Mouse (Mus musculus) neural tube, embryonic 14.5 days (tissue): ENCODE measurements at regions not wholly inside any gene's neighbourhood (a gene's known extent, or its start where the extent isn't known, plus 50 kb on each side); places are given as distances from the start of the nearest gene placed in this dataset.

Source experiments
- ATAC-seq: fragments of 200-750 bp; cut with Nextera tagmentation; 2 replicates; pipeline ENCODE4 v1.8.0; 2017; ENCODE audit warnings: low read depth, mild to moderate bottlenecking, moderate TSS enrichment, moderate library complexity
- H3K27ac ChIP-seq: fragments of 300-500 bp; sonication (generic); 2 replicates; pipeline ENCODE4 v1.5.1; 2014; ENCODE audit warnings: low read depth, mild to moderate bottlenecking, control low read depth, low read length, moderate library complexity, mixed read lengths
- H3K27me3 ChIP-seq: fragments of 300-500 bp; sonication (generic); 2 replicates; pipeline ENCODE4 v1.6.1; 2014; ENCODE audit warnings: low read length; ENCODE audit not compliant: control insufficient read depth, insufficient read depth
- H3K36me3 ChIP-seq: fragments of 300-500 bp; sonication (generic); 2 replicates; pipeline ENCODE4 v1.6.1; 2014; ENCODE audit warnings: low read length, mixed read lengths; ENCODE audit not compliant: control insufficient read depth, insufficient read depth
- H3K4me1 ChIP-seq: fragments of 300-500 bp; sonication (generic); 2 replicates; pipeline ENCODE4 v1.6.1; 2014; ENCODE audit warnings: low read length; ENCODE audit not compliant: control insufficient read depth, insufficient read depth
- H3K4me2 ChIP-seq: fragments of 300-500 bp; sonication (generic); 2 replicates; pipeline ENCODE4 v1.6.1; 2014; ENCODE audit warnings: mild to moderate bottlenecking, low read depth, low read length, control low read depth
- H3K4me3 ChIP-seq: fragments of 300-500 bp; sonication (generic); 2 replicates; pipeline ENCODE4 v1.5.1; 2014; ENCODE audit warnings: low read depth, low read length, control low read depth, mixed read lengths
- H3K9ac ChIP-seq: fragments of 300-500 bp; sonication (generic); replicated peaks from 2 replicates; pipeline ENCODE4 v1.6.1; 2014; ENCODE audit warnings: low read depth, mild to moderate bottlenecking, control low read depth, low read length, mixed read lengths
- H3K9me3 ChIP-seq: fragments of 300-500 bp; sonication (generic); 2 replicates; pipeline ENCODE4 v1.6.1; 2016; ENCODE audit warnings: low read length; ENCODE audit not compliant: control insufficient read depth
- WGBS: fragments of 180-500 bp; shearing (Covaris S2); extraction: QIAGEN DNeasy Blood & Tissue Kit; methylation state at CpG from one replicate; pipeline ENCODE4 v1.1.7; 2014; 5-methylcytosine and 5-hydroxymethylcytosine counted together

DNA sequence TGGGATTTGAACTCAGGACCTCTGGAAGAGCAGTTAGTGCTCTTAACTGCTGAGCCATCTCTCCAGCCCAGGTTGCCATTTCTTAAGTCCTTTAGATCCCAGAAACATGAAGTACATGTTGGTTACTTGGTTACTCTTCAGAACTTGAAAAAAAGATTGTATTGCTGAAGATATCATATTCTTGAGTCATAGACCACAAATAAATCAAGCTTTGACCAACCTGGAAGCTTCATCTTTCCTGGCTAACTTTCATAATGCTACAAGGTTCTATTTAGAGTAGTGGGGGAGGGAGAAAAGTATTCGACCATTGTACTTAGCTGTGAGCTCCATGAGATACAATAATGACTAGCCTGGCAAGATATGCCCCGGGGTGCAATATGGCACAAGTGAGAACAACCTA is 90.9 kb upstream of the Cdkn2b start:
- WGBS: 87% methylated on average over 2 of the region's 2 CpGs
- Histone ChIP-seq H3K4me3 (no peak overlapping the region), H3K4me2 (no peak overlapping the region), H3K9me3 (no peaks in the 10 kb centered on the region), H3K27me3 (no peaks in the 10 kb centered on the region), H3K36me3 (no peaks in the 10 kb centered on the region), H3K27ac (no peak overlapping the region), H3K4me1 (no peaks in the 10 kb centered on the region), H3K9ac (no peak overlapping the region)
- no peak for ATAC-seq

DNA sequence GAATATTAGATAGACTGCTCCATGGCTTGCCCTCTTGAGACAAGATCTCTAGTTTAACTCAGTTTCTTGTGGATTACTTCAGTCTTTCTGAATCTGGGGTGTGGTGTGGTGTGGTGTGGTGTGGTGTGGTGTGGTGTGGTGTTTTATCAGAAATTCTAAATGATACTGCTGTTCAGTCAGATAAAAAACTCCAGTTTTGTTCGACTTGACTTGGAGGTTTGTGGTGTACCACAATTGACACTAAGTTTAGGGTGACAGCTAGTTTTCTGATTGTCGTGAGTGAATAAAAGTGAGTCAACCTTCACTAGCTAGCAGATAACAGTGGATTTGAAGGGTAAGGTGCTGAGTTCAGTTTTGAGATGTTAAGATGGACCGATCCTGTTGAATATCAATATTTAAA is 89.5 kb upstream of the Cdkn2b start:
- Histone ChIP-seq H3K36me3 (no peaks in the 10 kb centered on the region), H3K27me3 (no peaks in the 10 kb centered on the region), H3K27ac (no peak overlapping the region), H3K4me1 (no peaks in the 10 kb centered on the region), H3K9me3 (no peaks in the 10 kb centered on the region), H3K9ac (no peak overlapping the region), H3K4me2 (no peak overlapping the region), H3K4me3 (no peak overlapping the region)
- no peak for ATAC-seq
- 86% methylated on average over 3 of the region's 3 CpGs for WGBS

DNA sequence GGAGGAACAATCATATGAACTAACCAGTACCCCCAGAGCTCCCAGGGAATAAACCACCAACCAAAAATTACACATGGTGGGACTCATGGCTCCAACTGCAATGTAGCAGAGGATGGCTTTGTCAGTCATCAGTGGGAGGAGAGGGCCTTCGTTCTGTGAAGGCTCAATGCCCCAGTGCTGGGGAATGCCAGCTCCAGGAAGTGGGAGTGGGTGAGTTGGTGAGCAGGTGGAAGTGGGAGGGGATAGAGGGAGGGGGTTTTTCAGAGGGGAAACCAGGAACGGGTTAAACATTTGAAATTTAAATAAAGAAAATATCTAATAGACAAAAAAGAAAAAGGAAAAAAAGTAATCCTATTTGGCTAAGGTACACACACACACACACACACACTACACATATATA is 88.4 kb upstream of the Cdkn2b start:
- 86% methylated on average over 2 of the region's 2 CpGs for WGBS
- ATAC-seq: no peak
- no peak overlapping the region for H3K9ac ChIP-seq
- no peaks in the 10 kb centered on the region for H3K9me3 ChIP-seq
- H3K4me1 ChIP-seq: no peaks in the 10 kb centered on the region
- H3K27me3 ChIP-seq: no peaks in the 10 kb centered on the region
- H3K4me3 ChIP-seq: no peak overlapping the region
- H3K27ac ChIP-seq: no peak overlapping the region
- no peaks in the 10 kb centered on the region for H3K36me3 ChIP-seq
- H3K4me2 ChIP-seq: no peak overlapping the region

DNA sequence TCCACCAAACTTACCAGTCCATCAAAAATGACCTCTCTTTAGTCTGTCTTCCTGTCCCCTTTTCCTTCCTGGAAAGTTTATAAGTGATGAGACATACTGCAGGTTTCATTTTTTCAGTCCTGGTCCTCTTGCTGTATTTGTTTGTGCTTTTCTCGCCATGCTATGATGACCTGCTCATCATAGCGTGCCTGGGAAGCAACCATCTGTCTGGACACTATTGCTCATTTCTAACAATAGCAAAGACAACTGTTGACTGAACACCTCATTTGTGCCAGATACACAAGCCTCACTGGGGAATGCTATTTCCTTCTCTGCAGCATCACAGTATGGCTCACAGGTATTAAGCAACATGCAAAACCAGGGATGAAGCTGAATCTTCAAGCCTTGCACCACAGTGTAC is 85.2 kb upstream of the Cdkn2b start:
- WGBS: 86% methylated on average over 2 of the region's 2 CpGs
- Histone ChIP-seq H3K4me1 (no peaks in the 10 kb centered on the region), H3K27me3 (no peaks in the 10 kb centered on the region)

DNA sequence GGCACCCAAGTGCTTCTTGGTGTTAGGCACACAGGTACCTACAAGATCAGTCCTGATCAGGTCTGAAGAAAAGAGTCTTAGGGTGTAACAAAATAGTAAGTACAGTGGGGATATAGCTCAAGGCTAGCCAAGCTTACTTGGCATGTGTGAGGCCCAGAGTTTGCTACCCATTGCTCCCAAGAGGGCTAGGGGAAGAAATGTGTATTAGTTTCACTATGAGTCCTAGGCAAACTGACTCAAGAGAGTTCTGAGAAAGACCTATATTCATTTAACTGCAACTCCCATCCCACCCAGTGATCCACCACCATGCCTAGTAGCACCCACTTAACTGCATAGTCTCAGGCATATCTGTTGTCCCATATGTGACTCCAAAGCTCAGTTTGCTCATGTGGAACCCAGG is 84.5 kb upstream of the Cdkn2b start:
- Histone ChIP-seq H3K4me2 (no peak overlapping the region), H3K9ac (no peak overlapping the region), H3K4me3 (no peak overlapping the region), H3K9me3 (no peaks in the 10 kb centered on the region), H3K27me3 (no peaks in the 10 kb centered on the region), H3K4me1 (no peaks in the 10 kb centered on the region), H3K36me3 (no peaks in the 10 kb centered on the region), H3K27ac (no peak overlapping the region)
- ATAC-seq: no peak

More for the DNA sequence above, 85.2 kb upstream of the Cdkn2b start:
- ATAC-seq: no peak
- H3K9me3 ChIP-seq: no peaks in the 10 kb centered on the region
- H3K4me2 ChIP-seq: no peak overlapping the region
- no peaks in the 10 kb centered on the region for H3K36me3 ChIP-seq
- no peak overlapping the region for H3K9ac ChIP-seq
- H3K27ac ChIP-seq: no peak overlapping the region
- no peak overlapping the region for H3K4me3 ChIP-seq

DNA sequence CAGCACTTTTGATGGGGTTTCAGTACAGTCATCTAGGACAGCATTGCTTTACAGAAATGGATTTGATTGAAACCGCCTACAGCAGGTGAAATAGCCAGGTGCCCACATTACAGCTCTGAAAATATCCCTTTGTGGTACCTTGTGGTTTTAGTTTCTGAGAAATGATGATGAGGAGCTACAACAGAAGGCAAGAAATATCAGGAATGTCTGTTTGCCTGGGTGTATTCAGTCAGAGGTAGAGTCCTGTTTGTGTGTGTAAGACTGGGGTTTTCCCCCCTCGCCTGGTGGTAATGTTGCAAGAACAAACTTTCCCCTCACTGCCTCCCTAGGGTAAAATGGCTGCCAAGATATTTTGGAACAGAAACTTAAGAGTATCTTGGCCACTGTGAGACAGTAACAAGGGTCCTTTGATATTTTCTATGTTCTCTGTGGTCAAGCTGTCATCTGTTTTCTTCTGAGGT is 82.4 kb upstream of the Cdkn2b start:
- Histone ChIP-seq H3K9ac (no peak overlapping the region), H3K36me3 (no peaks in the 10 kb centered on the region), H3K9me3 (no peaks in the 10 kb centered on the region), H3K27ac (no peak overlapping the region), H3K4me3 (no peak overlapping the region), H3K27me3 (no peaks in the 10 kb centered on the region), H3K4me2 (no peak overlapping the region), H3K4me1 (no peaks in the 10 kb centered on the region)
- 96% methylated on average over 2 of the region's 2 CpGs for WGBS
- no peak for ATAC-seq

DNA sequence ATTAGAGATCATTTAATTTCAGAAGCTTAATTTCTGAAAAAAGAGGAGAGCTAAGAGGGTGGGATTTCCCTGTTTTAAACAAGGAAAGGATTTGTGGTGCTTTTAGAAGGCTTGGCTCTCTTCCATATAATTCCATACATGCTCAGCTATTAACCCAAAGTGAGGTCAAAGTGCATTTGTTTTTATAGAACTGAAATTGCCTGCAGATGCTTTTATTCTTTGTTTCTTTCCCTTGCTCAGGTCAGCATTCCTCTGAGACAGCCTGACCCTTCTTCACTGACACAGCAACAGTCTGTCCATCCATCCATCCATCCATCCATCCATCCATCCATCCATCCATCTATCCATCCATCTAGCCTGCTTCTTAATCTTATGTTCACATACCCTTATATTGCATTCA is 82.0 kb upstream of the Cdkn2b start:
- no peak overlapping the region for H3K9ac ChIP-seq
- no peaks in the 10 kb centered on the region for H3K9me3 ChIP-seq
- no peak overlapping the region for H3K4me3 ChIP-seq
- no peak overlapping the region for H3K27ac ChIP-seq
- H3K36me3 ChIP-seq: no peaks in the 10 kb centered on the region
- no peak overlapping the region for H3K4me2 ChIP-seq
- no peak for ATAC-seq
- no peaks in the 10 kb centered on the region for H3K27me3 ChIP-seq
- H3K4me1 ChIP-seq: no peaks in the 10 kb centered on the region

DNA sequence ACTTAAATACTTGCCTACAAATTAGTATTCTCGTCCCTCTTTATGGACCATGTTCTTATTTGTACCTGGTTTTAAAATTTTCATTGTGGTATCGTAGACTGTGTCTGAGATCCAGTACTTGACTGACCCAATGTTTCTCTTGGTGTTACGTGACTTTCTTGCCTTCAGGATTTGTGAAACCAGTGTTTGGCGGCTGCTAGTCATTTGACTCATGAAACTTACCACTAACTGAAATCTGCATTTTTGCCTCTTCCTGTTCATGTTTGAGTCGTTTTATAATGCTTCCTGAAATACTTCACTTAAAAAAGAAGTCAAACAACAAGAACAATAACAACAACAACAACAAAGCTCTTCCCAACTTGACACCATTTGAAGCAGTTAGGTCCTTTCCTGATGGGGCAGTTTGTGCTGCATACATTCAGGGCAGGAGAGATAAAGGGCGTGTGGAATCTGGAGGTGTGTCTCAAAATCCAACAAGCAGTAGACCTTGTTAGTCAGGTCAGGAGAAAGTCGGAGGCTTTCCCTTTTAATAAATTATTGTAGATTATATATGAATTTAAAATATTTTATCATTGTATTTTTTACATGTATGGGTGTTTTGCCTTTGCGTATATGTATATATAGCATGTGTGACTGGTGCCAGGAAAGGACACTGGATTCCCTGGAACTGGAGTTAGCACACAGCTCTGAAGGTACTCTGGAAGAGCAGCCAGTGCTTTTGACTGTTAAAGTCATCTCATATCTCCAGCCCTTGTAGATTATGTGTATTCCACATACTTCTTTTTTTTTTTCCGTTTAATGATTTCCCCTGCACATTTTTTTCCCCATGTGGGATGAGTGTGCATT is 80.8 kb upstream of the Cdkn2b start:
- ATAC-seq: no peak
- H3K4me3 ChIP-seq: no peak overlapping the region
- 85% methylated on average over 9 of the region's 9 CpGs for WGBS

DNA sequence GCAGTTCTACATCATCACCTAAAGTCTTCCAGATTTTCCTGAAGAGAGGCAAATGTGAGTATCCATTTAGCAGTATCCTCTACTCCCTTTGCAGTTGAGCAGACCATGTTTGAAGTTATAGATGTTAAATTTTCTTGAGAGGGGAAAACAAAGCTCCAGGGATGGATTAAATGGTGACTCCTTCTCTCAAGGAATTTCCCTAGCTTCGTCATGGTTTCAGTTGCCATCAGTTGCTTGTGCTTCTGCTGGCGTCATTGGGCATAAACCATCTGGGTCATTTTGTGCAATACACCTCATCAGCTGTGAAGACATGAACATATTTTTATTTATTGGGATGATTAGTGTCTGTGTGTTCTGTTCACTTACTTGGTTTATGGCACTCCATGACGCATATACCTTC is 72.7 kb upstream of the Cdkn2b start:
- 92% methylated on average over 3 of the region's 3 CpGs for WGBS
- Histone ChIP-seq H3K9me3 (no peaks in the 10 kb centered on the region), H3K4me3 (no peak overlapping the region), H3K36me3 (no peaks in the 10 kb centered on the region), H3K27me3 (no peaks in the 10 kb centered on the region), H3K9ac (no peak overlapping the region), H3K27ac (no peak overlapping the region), H3K4me2 (no peak overlapping the region), H3K4me1 (no peaks in the 10 kb centered on the region)
- no peak for ATAC-seq

More for the DNA sequence above, 80.8 kb upstream of the Cdkn2b start:
- no peaks in the 10 kb centered on the region for H3K9me3 ChIP-seq
- no peak overlapping the region for H3K4me2 ChIP-seq
- no peaks in the 10 kb centered on the region for H3K36me3 ChIP-seq
- H3K9ac ChIP-seq: no peak overlapping the region
- H3K27me3 ChIP-seq: no peaks in the 10 kb centered on the region
- H3K4me1 ChIP-seq: no peaks in the 10 kb centered on the region
- H3K27ac ChIP-seq: no peak overlapping the region
